Mouse (Mus musculus) kidney, adult 8-10 months (tissue): Measurements from ENCODE around the gene Ccdc93.

ENCODE experiments used
- DNase-seq, 2 experiments: peaks; one replicate each; pipeline ENCODE4 v3.0.0; 2022

Gene Ccdc93

DNA sequence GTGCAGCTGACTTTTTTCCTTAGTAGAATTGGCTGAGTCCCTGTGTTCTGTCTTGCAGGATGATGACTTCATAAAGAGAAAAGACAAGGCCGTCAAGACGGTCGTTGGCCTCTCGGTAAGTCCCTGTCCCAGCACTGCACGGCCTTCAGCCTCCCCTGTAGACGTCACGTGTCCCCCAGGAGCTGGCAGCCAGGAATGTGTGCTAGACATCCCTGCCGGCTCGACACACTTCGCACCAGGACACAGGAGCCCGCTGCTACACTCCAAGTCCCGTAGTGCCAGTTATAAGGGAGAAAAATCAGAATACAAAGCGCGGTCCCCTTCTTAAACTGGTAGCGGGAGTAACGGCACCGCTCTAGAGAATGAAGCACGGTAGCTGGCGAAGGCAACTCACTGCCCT, 17.3 kb downstream of the Ccdc93 start:
- no peak for DNase-seq

DNA sequence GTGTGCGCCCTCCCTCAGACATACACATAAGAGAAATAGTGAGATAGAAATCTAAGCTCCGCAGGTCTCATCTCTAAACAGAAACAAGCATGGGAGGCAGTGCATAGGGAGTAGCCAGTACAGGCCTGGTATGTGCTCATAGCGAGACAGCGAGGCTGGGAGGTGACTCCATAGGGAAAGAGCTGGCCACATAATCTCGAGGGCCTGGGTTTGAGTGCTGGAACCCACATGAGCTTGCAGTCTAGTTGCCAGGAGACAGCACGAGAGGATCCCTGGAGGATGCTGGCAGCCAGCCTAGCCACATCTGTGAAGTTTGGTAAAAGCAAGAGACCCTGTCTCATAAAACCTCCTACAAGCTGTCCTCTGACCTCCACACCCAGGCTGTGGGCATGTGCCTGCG, 20.2 kb downstream of the Ccdc93 start:
- no peak for DNase-seq

GRCm38 (mm10) chr1:121452498-121452897, 21.6 kb downstream of the Ccdc93 start:
- DNase-seq, result no peak

DNA sequence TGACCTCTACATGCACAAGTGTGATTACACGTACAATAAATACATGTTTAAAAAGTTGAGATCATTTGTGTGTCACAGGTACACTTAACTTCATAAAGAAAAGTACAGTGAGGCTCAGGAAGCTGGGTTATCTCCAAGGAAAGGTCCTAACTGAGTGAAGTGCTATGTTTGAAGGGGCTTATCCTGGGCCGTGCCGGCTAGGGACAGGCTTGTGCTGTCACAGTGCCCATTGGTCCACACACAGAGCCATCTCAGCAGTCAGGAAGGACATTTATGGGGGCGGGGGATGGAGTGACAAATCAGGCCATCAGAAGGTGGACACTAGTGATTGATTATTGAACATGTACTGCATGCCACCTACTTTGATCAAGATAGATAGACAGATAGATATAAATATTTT, 22.2 kb downstream of the Ccdc93 start:
- no peak for DNase-seq

DNA sequence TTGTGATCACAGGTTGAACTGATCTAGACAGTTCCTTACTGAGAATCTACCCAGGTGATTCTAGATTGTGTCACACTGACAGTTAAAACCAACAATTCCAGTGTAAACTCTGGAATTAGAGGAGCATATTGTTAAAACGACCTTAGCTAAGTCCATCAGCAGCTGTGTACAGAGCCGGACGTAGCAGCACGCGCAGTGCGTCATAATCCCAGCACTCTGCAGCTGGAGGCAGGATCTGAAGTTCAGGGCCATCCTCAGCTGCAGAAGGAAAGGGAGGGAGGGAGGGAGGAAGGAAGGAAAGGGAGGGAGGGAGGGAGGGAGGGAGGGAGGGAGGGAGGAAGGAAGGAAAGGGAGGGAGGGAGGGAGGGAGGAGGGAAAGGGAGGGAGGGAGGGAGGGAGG, 24.1 kb downstream of the Ccdc93 start:
- DNase-seq, result no peak

DNA sequence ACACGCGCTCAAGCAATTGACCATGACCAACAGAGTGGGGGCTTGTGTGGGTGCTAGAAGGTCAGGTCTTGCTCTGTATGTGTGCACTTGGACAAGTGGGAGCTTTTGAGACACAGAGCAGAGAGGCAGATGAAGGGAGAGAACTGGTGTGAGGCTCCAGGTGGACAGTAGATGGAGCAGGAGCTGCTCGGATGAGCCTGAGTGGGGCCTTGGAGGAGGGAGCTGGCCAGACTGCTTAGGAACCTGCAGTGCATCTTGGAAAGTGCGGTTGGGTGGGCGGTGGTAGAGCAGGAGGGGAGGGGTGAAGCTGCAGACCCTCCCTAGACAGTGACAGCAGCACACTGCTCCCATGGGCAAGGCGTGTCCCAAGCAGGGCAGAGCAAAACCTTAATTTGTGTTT, 29.2 kb downstream of the Ccdc93 start:
- no peak for DNase-seq

DNA sequence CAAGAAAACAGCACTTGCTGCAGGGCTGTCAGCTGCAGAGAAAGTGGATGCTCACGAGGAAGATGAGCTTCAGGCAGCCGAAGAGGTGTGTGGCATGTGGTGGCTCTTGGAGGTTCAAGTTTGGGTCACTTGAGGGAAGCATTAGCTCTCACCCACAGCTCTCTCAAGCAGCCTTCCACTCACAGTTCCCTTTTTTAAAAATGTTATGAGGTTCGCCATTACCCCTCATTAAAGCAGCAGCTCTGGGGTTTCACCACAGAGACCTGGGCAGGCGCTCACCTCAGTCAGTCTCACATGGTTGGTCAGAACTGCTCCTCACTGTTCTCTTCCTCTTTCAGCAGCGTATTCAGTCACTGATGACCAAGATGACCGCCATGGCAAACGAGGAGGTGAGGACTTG, 31.0 kb downstream of the Ccdc93 start:
- no peak for DNase-seq

GRCm38 (mm10) chr1:121462643-121463042, 31.8 kb downstream of the Ccdc93 start:
- no peak for DNase-seq

- DNase-seq, result peak; percentile 74 to 85
Measured at GRCm38 (mm10) chr1:121463806-121464205, 33.0 kb downstream of the Ccdc93 start.

DNA sequence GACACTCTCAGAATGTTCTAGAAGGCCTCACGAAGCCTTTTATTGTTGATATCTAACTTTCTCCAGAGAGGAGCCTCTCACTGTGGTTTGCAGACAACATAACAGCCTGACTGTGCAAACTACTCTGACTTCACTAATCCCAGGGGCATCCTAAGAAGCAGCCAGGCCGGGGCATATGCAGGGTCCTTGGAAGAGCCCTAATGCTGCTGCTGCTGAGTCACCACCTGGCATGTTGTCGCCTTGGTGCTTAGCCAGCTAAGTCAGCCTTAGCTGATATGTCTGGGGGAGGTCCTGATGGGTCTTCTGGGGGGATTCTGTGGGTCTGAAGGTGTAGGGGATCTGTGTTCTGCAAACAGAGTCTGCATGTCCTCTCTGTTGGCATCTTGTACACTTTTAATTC, 35.4 kb downstream of the Ccdc93 start:
- DNase-seq, result no peak

GRCm38 (mm10) chr1:121468271-121468670, 37.4 kb downstream of the Ccdc93 start:
- peak; percentile 11 to 16 for DNase-seq

GRCm38 (mm10) chr1:121471503-121471902, 40.7 kb downstream of the Ccdc93 start:
- no peak for DNase-seq

GRCm38 (mm10) chr1:121477716-121478115, 46.9 kb downstream of the Ccdc93 start:
- no peak for DNase-seq

- no peak for DNase-seq
Measured at GRCm38 (mm10) chr1:121478284-121478980, 47.6 kb downstream of the Ccdc93 start.

- no peak for DNase-seq
Measured at GRCm38 (mm10) chr1:121479403-121479802, 48.6 kb downstream of the Ccdc93 start.

DNA sequence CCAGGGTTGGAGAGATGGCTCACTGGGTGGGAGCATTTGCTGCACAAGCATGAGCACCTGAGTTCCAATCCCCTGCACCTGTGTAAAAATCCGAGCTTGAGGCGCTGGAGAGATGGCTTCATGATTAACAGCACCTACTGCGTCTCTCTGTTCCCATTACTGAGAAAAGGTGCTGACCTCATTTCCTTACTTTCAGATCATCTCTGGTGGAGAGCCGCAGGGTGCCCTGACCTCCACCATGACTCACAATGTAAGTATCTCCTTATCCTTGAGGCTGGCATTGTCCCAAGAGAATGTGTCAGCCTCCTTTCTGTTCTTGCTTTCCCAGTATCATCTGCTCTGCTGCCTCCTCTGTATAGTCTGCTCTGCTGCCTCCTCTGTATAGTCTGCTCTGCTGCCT, 52.2 kb downstream of the Ccdc93 start:
- no peak for DNase-seq

DNA sequence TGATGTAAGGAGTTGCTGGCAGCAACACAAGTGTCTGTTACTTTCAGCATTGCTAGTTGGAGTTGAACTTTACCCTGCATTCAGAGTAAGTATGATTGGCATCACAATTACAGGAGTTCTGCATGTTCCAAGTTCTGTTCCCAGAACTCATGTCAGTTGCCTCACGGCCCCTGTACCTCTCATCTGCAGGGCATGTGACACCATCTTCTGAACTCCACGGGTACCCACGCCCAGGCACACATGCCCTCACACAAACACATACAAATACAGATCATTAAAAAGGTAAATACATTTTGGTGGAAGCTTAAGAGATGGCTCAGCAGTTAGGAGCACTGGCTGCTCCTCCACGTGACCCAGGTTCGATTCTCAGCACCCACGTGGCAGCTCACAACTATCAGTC, 56.0 kb downstream of the Ccdc93 start:
- no peak for DNase-seq

- DNase-seq, result peak in 1 of 2 experiments; percentile 38
Measured at GRCm38 (mm10) chr1:121490241-121490640, 59.4 kb downstream of the Ccdc93 start.

GRCm38 (mm10) chr1:121497093-121497492, 66.2 kb downstream of the Ccdc93 start:
- no peak for DNase-seq

DNA sequence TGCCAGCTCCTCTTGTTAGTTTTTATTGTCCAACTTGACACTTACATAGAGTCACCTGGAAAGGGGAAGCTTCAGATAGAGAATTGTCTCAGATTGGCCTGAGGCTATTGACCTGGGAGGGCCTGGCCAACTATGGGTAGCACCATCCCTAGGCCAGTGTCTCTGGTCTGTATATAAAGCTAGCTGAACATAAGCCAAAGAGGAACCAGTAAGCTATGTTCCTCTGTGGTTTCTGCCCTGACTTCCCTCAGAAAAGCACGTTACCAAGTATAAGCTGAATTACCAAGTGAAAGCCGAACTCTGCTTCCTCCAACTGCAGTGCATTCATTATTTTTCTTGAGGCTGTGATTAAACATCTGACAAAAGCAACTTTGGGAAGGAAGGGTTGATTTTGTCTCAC, 77.9 kb downstream of the Ccdc93 start:
- DNase-seq, result no peak

GRCm38 (mm10) chr1:121510420-121511140, 79.7 kb downstream of the Ccdc93 start:
- DNase-seq, result no peak

DNA sequence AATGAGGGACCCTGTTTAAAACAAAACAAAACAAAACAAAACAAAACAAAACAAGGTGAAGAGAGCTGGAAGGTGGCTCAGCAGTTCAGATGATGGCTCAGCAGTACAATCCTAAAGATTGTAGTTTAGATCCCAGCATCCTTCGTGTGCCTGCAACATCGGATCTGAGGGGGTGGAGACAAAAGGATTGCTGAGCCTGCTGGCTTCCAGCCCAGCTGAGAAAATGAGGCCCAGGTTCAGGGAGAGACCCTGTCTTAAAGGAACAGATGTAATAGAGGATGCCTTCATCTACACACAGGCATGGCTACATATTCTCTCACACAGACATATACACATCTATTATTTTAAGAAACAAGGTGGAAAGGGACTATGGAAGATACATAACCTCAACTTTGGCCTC, 80.3 kb downstream of the Ccdc93 start:
- no peak for DNase-seq

DNA sequence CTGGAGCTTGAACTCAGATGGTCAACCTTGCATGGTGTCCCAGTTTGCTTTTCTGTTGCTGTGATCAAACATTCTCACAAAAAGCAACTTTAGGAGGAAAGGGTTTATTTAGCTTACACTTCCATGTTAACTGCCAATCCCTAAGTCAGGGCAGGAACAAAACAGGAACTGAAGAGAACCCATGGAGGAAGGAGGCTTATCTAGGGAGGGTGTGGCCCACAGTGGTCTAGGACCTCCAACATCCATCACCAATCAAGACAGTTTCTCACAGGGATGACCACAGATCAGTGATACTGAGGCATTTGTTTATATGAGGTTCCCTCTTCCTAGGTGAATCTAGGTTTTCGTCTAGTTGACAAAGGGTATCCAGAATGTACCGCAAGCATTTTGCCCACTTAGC, 81.1 kb downstream of the Ccdc93 start:
- DNase-seq, result no peak

DNA sequence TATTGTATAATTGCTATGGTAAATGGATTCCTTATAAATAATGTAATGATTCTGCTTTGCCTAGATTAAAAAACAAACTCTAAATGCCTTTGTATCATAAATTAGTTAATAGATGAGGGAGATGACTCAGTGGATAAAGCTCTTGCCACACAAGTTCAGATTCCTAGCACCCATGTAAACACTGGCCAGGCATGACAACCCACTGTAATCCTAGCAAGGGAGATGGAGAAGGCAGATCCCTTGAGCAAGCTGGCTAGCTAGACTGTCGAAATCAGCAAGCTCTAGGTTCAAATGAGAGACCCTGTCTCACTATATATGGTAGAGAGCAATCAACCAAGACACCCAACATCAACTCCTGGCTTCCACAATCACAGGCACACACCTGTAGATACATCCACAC, 87.8 kb downstream of the Ccdc93 start:
- no peak for DNase-seq

DNA sequence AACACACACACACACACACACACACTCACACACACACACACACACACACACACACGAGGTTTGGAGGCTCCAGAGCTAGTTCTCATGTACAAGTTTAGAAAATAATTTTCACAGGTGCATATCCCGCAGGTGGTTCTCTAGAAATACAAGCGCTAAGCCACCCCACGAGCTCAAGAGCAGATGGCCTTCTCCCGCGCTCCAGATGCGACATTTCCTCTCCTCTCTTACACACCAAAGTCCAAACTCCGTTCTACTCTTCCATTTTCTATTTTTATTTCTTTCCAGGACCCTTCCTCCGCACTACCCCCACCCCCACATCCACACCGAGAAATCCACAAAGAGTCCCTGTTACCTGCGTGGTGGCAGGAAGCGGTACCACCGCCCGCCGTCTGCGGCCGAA, 96.2 kb downstream of the Ccdc93 start:
- DNase-seq, result no peak
